Mouse (Mus musculus) bone marrow, adult 2 months (tissue): ENCODE data around the gene Ttll6.

Source experiments
- CTCF ChIP-seq: fragments of 200-500 bp; IDR thresholded peaks from 2 replicates; pipeline ENCODE4 v1.5.1; 2011; ENCODE audit warnings: low read length, control low read depth; ENCODE audit not compliant: control insufficient read depth, insufficient read depth
- POLR2A ChIP-seq: fragments of 200-500 bp; IDR thresholded peaks from 2 replicates; pipeline ENCODE4 v1.6.1; 2011; ENCODE audit warnings: low read depth, mild to moderate bottlenecking, control low read depth, low read length, borderline replicate concordance; ENCODE audit not compliant: control insufficient read depth

GRCm38 (mm10) chr11:96175511-96175910 is 41.9 kb downstream of the Ttll6 start:
- no peak for TF ChIP-seq CTCF
- no peak for TF ChIP-seq POLR2A
